Mouse (Mus musculus): ENCODE measurements around the gene Cox6a1. TPM values are rescaled to one million over a fixed set of nuclear protein-coding genes. Genes with fewer than 3 reads are reported as not detected.

The Cox6a1 gene
- polyA plus RNA-seq, 1 experiment: 7,190 TPM

GRCm38 (mm10) chr5:115300792-115301614, 47.8 kb downstream of the Cox6a1 start, which contains the start of gene Dynll1:
Dynll1 (minus strand) TSS chr5:115300999.
- Histone ChIP-seq H3K36me3 (ENCODE audit: control insufficient read depth, insufficient read depth, low read length) (peaks cover 16% of the 10 kb centered on the region), H3K27me3 (ENCODE audit: control insufficient read depth, insufficient read depth, low read length) (no peaks in the 10 kb centered on the region), H3K4me3 (ENCODE audit: low read depth, low read length) (peak within 1 kb of the TSS; percentile 98), H3K4me1 (ENCODE audit: control insufficient read depth, insufficient read depth, insufficient read length, low read length) (peaks cover 7% of the 10 kb centered on the region), H3K27ac (ENCODE audit: insufficient read depth, low read depth, low read length) (peak within 1 kb of the TSS; percentile 72)
- peak; percentile 93 for TF ChIP-seq POLR2A (IDR thresholded peaks at IDR 0.05; ENCODE audit: low read depth, low read length)
- TF ChIP-seq CTCF (IDR thresholded peaks at IDR 0.05; ENCODE audit: extremely low read depth, insufficient read length, insufficient replicate concordance, low read depth, low read length): no peak
- under 1% methylated on average over 66 of the region's 66 CpGs for WGBS

DNA sequence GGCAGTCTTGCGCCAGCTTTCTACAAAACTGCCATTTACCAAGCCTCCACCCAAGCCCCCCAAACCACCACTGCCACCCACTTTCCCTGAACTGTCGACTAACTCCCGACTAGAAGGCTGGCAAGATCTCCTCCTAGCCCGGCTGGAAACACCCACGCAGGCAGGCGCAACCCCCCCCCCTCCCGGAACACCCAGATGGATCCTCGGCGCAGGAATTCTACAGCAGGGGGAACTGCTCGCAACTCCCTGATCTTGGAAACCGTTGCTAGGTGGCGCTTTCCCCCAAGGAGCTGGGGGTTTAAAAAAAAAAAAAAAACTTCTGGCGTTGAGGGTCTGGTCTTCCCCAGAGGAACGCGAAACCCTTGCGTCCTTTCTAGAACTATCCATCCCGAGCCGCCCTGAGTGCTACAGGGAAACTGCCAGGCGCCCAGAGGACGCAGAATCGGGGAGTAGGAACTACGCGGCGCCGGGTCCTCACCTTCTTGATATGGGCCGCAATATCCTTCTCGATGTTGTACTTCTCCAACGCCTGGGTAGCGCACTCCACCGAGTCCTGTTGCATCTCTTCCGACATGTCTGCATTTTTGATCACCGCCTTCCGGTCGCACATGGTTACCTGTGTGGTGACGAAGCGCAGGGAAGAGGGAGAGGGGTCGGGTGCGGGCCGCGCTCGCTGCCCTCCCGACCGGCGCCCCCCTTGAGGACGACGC, 48.6 kb downstream of the Cox6a1 start:
- Histone ChIP-seq H3K27me3 (ENCODE audit: control insufficient read depth, insufficient read depth, low read length) (no peaks in the 10 kb centered on the region), H3K36me3 (ENCODE audit: control insufficient read depth, insufficient read depth, low read length) (peaks cover 22% of the 10 kb centered on the region), H3K27ac (ENCODE audit: insufficient read depth, low read depth, low read length) (peak overlapping the region; percentile 72), H3K4me3 (ENCODE audit: low read depth, low read length) (peak overlapping the region; percentile 98), H3K4me1 (ENCODE audit: control insufficient read depth, insufficient read depth, insufficient read length, low read length) (peaks cover 7% of the 10 kb centered on the region)
- under 1% methylated on average over 45 of the region's 46 CpGs for whole genome bisulfite sequencing
- TF ChIP-seq POLR2A (IDR thresholded peaks at IDR 0.05; ENCODE audit: low read depth, low read length): peak; percentile 31; the same call in 1 of the 2 replicates
- TF ChIP-seq CTCF (IDR thresholded peaks at IDR 0.05; ENCODE audit: extremely low read depth, insufficient read length, insufficient replicate concordance, low read depth, low read length): 0 out of 2 replicates have a peak, but pooled peaks have one; percentile 28

DNA sequence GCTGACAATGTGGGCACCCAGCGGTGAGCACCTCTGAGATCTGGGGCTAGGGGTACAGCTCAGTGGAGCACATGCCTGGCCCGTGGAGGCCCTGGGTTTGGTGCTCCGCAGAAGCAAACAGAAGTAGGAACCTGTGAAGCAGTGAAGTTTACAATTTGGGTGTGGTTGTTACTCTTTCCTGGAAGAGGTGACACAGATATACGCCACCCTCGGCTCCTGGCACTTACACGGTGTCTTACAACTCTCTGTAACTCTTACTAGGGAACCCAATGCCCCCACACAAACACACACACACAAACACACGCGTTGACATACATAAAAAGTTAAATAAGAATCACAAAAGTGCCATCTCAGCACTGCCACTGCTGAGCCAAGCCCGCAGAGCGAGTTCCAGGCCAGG, 52.4 kb downstream of the Cox6a1 start:
- peaks cover 31% of the 10 kb centered on the region for H3K36me3 ChIP-seq (ENCODE audit: control insufficient read depth, insufficient read depth, low read length)
- 64% methylated on average over 10 of the region's 10 CpGs for WGBS
- H3K4me3 ChIP-seq (ENCODE audit: low read depth, low read length): no peak overlapping the region
- peaks cover 4% of the 10 kb centered on the region for H3K4me1 ChIP-seq (ENCODE audit: control insufficient read depth, insufficient read depth, insufficient read length, low read length)
- H3K27me3 ChIP-seq (ENCODE audit: control insufficient read depth, insufficient read depth, low read length): no peaks in the 10 kb centered on the region
- H3K27ac ChIP-seq (ENCODE audit: insufficient read depth, low read depth, low read length): no peak overlapping the region
- no peak for TF ChIP-seq CTCF (IDR thresholded peaks at IDR 0.05; ENCODE audit: extremely low read depth, insufficient read length, insufficient replicate concordance, low read depth, low read length)

Other genes starting within 250 kb of the Cox6a1 start
- gene Acads, start 229.6 kb downstream of the Cox6a1 start, polyA plus RNA-seq (2012; rRNA removed): 63.3 and 95.9 TPM in 2 replicates
- 16.9 and 26.5 TPM in 2 replicates for gene Unc119b, start 214.0 kb downstream of the Cox6a1 start, polyA plus RNA-seq (2012; rRNA removed)
- 56.0 and 78.3 TPM in 2 replicates for gene Mlec, start 190.8 kb downstream of the Cox6a1 start, polyA plus RNA-seq (2012; rRNA removed)
- 0.89 and 1.0 TPM in 2 replicates for gene Cabp1, start 154.6 kb downstream of the Cox6a1 start, polyA plus RNA-seq (2012; rRNA removed)
- gene Pop5, start 113.1 kb downstream of the Cox6a1 start, polyA plus RNA-seq (2012; rRNA removed): 68.6 and 74.5 TPM in 2 replicates
- 80.5 and 148 TPM in 2 replicates for gene Rnf10, start 76.1 kb downstream of the Cox6a1 start, polyA plus RNA-seq (2012; rRNA removed)
- 4.8 and 6.6 TPM in 2 replicates for gene Coq5, start 69.3 kb downstream of the Cox6a1 start, polyA plus RNA-seq (2012; rRNA removed)
- 54.5 and 78.1 TPM in 2 replicates for gene Dynll1, start 48.0 kb downstream of the Cox6a1 start, polyA plus RNA-seq (2012; rRNA removed)
- gene Srsf9, start 21.8 kb downstream of the Cox6a1 start, polyA plus RNA-seq (2012; rRNA removed): 16.9 and 38.0 TPM in 2 replicates
- gene Gatc, start 7.8 kb downstream of the Cox6a1 start, polyA plus RNA-seq (2012; rRNA removed): 3.3 and 6.0 TPM in 2 replicates
- 3.2 and 5.9 TPM in 2 replicates for gene Triap1, start 7.8 kb downstream of the Cox6a1 start, polyA plus RNA-seq (2012; rRNA removed)
- gene Msi1, start 80.6 kb upstream of the Cox6a1 start, polyA plus RNA-seq (2012; rRNA removed): 4.6 and 9.0 TPM in 2 replicates
- gene Pla2g1b, start 117.3 kb upstream of the Cox6a1 start, polyA plus RNA-seq (2012; rRNA removed): 5.2 and 2,024 TPM in 2 replicates
- gene Sirt4, start 135.7 kb upstream of the Cox6a1 start, polyA plus RNA-seq (2012; rRNA removed): 9.9 and 13.6 TPM in 2 replicates
- 65.1 and 136 TPM in 2 replicates for gene Pxn, start 157.7 kb upstream of the Cox6a1 start, polyA plus RNA-seq (2012; rRNA removed)
- 1,193 and 2,017 TPM in 2 replicates for gene Rplp0, start 210.5 kb upstream of the Cox6a1 start, polyA plus RNA-seq (2012; rRNA removed)
- gene Gcn1l1, start 216.3 kb upstream of the Cox6a1 start, polyA plus RNA-seq (2012; rRNA removed): 26.4 and 30.7 TPM in 2 replicates

All from small intestine, adult 2 months (tissue).